Mouse (Mus musculus): ENCODE results near the gene Paqr6. TPM values are rescaled to one million over a fixed set of nuclear protein-coding genes. Genes with fewer than 3 reads are reported as not detected.

Gene Paqr6
- polyA plus RNA-seq, 2 experiments, result 4.1 to 8.7 TPM

DNA sequence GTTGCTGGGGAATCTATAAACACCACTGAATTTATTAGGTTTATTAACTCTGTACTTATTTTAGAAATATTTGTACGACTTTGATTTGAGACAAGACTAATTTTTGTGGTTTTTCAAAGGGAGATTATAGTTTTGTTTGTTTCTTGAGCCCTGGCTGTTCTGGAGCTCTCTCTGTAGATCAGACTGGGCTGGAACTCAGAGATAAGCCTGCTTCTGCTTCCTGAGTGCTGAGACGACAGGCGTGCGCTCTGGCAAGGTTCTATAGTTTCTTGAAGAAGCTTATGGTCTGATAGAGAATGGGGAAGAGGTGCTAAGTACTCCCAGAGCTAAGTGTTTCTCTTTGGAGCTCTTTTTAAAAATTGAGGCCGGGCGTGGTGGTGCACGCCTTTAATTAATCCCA lies 26.1 kb upstream of the Paqr6 start:
- peak overlapping the region; percentile 94 for H3K4me2 ChIP-seq (ENCODE audit: low read depth)
- H3K4me3 ChIP-seq (ENCODE audit: insufficient read depth in 1 of 2, low read depth in 2 of 2, low read length in 2 of 2), result peak overlapping the region; percentile 31 to 78; a peak in 3 of 4 replicates

DNA sequence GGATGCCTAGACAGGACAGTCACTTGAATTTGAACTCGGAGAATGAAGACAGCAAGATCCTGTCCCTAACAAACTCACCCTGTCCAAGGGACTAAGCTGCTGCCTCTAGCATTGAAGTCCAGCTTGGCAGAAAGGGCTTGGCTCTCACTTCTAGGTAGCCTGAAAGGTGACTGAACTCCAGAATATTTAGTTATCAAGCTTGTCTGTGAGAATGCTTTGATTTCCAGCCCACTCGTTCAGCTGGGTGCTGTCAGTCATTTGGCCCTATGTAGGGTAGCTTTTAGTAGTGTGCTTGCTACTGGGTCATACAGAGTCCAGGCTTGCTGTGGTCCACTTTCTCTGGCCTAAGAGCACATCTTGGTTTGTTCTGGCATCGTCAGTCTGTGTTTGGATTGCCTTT lies 25.4 kb upstream of the Paqr6 start:
- H3K4me3 ChIP-seq (ENCODE audit: insufficient read depth in 1 of 2, low read depth in 2 of 2, low read length in 2 of 2), result peak overlapping the region; percentile 14 to 78

More for the DNA sequence above, 26.1 kb upstream of the Paqr6 start:
- Histone ChIP-seq H3K36me3 (replicated peaks; ENCODE audit: control insufficient read depth, insufficient read depth, low read depth) (peaks cover 17% of the 10 kb centered on the region), H3K27ac (peak overlapping the region; percentile 97), H3K9me3 (ENCODE audit: control insufficient read depth, low read length) (no peaks in the 10 kb centered on the region), H3K4me1 (replicated peaks; ENCODE audit: control insufficient read depth in 2 of 2, insufficient read depth in 2 of 2, low read length in 1 of 2) (peaks cover 41 to 48% of the 10 kb centered on the region in 2 experiments), H3K9ac (replicated peaks) (peak overlapping the region; percentile 66), H3K27me3 (ENCODE audit: control insufficient read depth, insufficient read depth, low read length) (no peaks in the 10 kb centered on the region)
- ATAC-seq (ENCODE audit: insufficient read depth) (peak; percentile 29; the same call in 1 of the 2 replicates), DNase-seq (ENCODE audit: low read depth in 3 of 3, low spot score in 3 of 3) (peak; percentile 71 to 77 (median 75))
- WGBS (ENCODE audit: insufficient replicate concordance), result 13% methylated on average over 7 of the region's 7 CpGs
- peak; percentile 61 for TF ChIP-seq EP300 (IDR thresholded peaks at IDR 0.05; ENCODE audit: low read depth)
- no peak for TF ChIP-seq CTCF (IDR thresholded peaks at IDR 0.05; ENCODE audit: low read depth)

GRCm38 (mm10) chr3:88350732-88351131 lies 13.7 kb upstream of the Paqr6 start:
- H3K36me3 ChIP-seq (replicated peaks; ENCODE audit: control insufficient read depth, insufficient read depth, low read depth), result peaks cover 99% of the 10 kb centered on the region
- H3K27me3 ChIP-seq (ENCODE audit: control insufficient read depth, insufficient read depth, low read length), result no peaks in the 10 kb centered on the region
- H3K9ac ChIP-seq (replicated peaks), result no peak overlapping the region
- H3K9me3 ChIP-seq (ENCODE audit: control insufficient read depth, low read length), result no peaks in the 10 kb centered on the region
- H3K27ac ChIP-seq, result no peak overlapping the region
- no peak overlapping the region for H3K4me2 ChIP-seq (ENCODE audit: low read depth)
- TF ChIP-seq CTCF (IDR thresholded peaks at IDR 0.05; ENCODE audit: low read depth) (no peak), EP300 (IDR thresholded peaks at IDR 0.05; ENCODE audit: low read depth) (no peak)
- H3K4me3 ChIP-seq (ENCODE audit: insufficient read depth in 1 of 2, low read depth in 2 of 2, low read length in 2 of 2), result no peak overlapping the region
- DNase-seq (ENCODE audit: low read depth in 3 of 3, low spot score in 3 of 3) (no peak), ATAC-seq (ENCODE audit: insufficient read depth) (no peak)
- no peaks in the 10 kb centered on the region for H3K4me1 ChIP-seq (replicated peaks; ENCODE audit: control insufficient read depth in 2 of 2, insufficient read depth in 2 of 2, low read length in 1 of 2)
- WGBS (ENCODE audit: insufficient replicate concordance), result 86% methylated on average over 13 of the region's 13 CpGs

More for the DNA sequence above, 25.4 kb upstream of the Paqr6 start:
- Histone ChIP-seq H3K9me3 (ENCODE audit: control insufficient read depth, low read length) (no peaks in the 10 kb centered on the region), H3K4me1 (replicated peaks; ENCODE audit: control insufficient read depth in 2 of 2, insufficient read depth in 2 of 2, low read length in 1 of 2) (peaks cover 39 to 48% of the 10 kb centered on the region in 2 experiments), H3K27ac (peak overlapping the region; percentile 97), H3K27me3 (ENCODE audit: control insufficient read depth, insufficient read depth, low read length) (no peaks in the 10 kb centered on the region), H3K4me2 (ENCODE audit: low read depth) (peak overlapping the region; percentile 94), H3K9ac (replicated peaks) (peak overlapping the region; percentile 66), H3K36me3 (replicated peaks; ENCODE audit: control insufficient read depth, insufficient read depth, low read depth) (peaks cover 24% of the 10 kb centered on the region)
- WGBS (ENCODE audit: insufficient replicate concordance), result 43% methylated on average over 3 of the region's 3 CpGs
- TF ChIP-seq CTCF (IDR thresholded peaks at IDR 0.05; ENCODE audit: low read depth) (no peak), EP300 (IDR thresholded peaks at IDR 0.05; ENCODE audit: low read depth) (no peak)
- DNase-seq (ENCODE audit: low read depth in 3 of 3, low spot score in 3 of 3) (no peak), ATAC-seq (ENCODE audit: insufficient read depth) (no peak)

DNA sequence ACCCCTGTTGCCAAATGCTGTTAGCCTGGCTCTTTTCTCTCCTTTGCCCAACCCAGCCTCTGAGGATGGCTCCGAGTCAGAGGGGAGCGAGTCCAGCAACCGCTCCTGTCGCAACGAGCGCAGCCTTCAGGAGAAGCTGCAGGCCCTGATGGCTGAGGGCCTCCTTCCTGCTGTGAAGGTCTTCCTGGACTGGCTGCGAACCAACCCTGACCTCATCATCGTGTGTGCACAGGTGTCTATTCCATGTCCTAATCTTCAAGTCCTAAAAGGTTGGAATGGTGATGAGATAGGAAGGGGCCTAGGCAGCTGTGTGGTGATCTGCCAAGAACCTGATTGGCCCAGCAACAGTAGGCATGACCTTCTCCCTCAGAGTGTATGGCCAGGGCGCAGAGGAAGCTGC lies 11.5 kb upstream of the Paqr6 start:
- H3K9ac ChIP-seq (replicated peaks), result no peak overlapping the region
- no peak overlapping the region for H3K4me2 ChIP-seq (ENCODE audit: low read depth)
- TF ChIP-seq CTCF (IDR thresholded peaks at IDR 0.05; ENCODE audit: low read depth) (no peak), EP300 (IDR thresholded peaks at IDR 0.05; ENCODE audit: low read depth) (no peak)
- WGBS (ENCODE audit: insufficient replicate concordance), result 89% methylated on average over 9 of the region's 9 CpGs
- no peaks in the 10 kb centered on the region for H3K27me3 ChIP-seq (ENCODE audit: control insufficient read depth, insufficient read depth, low read length)
- no peak overlapping the region for H3K4me3 ChIP-seq (ENCODE audit: insufficient read depth in 1 of 2, low read depth in 2 of 2, low read length in 2 of 2)
- no peak overlapping the region for H3K27ac ChIP-seq
- no peaks in the 10 kb centered on the region for H3K4me1 ChIP-seq (replicated peaks; ENCODE audit: control insufficient read depth in 2 of 2, insufficient read depth in 2 of 2, low read length in 1 of 2)
- ATAC-seq (ENCODE audit: insufficient read depth), result no peak
- H3K9me3 ChIP-seq (ENCODE audit: control insufficient read depth, low read length), result no peaks in the 10 kb centered on the region
- DNase-seq (ENCODE audit: low read depth in 3 of 3, low spot score in 3 of 3), result no peak
- peaks cover 96% of the 10 kb centered on the region for H3K36me3 ChIP-seq (replicated peaks; ENCODE audit: control insufficient read depth, insufficient read depth, low read depth)

DNA sequence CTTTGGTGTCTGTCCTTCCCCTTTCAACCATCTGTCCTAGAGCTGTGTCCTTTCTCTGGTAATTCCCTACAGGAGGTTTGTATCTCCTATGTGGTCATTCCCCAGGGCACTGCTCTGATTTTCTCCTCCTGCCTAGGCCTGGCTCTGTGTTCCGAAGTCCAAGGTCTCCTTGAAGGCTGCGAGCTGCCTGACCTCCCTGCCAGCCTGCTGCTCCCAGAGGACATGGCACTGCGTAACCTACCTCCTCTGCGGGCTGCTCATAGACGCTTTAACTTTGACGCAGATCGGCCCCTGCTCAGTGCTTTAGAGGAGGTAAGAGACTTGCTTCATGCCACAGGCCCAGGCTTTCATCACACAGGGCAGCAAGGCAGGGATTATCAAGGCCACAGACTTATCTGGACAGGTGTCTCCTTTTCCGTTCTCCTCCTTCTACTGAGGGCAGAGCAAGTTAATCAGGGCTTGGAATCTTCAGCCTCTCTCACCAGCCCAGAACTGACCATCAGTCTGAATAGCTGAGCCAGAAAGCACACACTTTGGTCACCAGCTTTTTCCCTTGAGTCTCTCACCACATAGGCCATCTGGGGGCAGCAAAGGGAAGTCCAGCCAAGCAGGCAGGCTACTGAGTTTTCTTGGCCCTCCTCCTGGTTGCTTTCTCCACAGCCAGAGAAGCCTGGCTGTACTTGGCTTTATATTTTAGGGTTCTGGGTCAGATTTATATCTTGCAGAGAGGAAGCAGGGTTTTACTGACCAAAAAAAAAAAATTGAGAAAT lies 9.8 kb upstream of the Paqr6 start:
- no peak overlapping the region for H3K27ac ChIP-seq
- no peak for DNase-seq (ENCODE audit: low read depth in 3 of 3, low spot score in 3 of 3)

More for the DNA sequence above, 9.8 kb upstream of the Paqr6 start:
- H3K4me2 ChIP-seq (ENCODE audit: low read depth), result no peak overlapping the region
- H3K9ac ChIP-seq (replicated peaks), result no peak overlapping the region
- no peak overlapping the region for H3K4me3 ChIP-seq (ENCODE audit: insufficient read depth in 1 of 2, low read depth in 2 of 2, low read length in 2 of 2)
- H3K4me1 ChIP-seq (replicated peaks; ENCODE audit: control insufficient read depth in 2 of 2, insufficient read depth in 2 of 2, low read length in 1 of 2), result no peaks in the 10 kb centered on the region
- 91% methylated on average over 8 of the region's 8 CpGs for WGBS (ENCODE audit: insufficient replicate concordance)
- H3K27me3 ChIP-seq (ENCODE audit: control insufficient read depth, insufficient read depth, low read length), result no peaks in the 10 kb centered on the region
- H3K9me3 ChIP-seq (ENCODE audit: control insufficient read depth, low read length), result no peaks in the 10 kb centered on the region
- H3K36me3 ChIP-seq (replicated peaks; ENCODE audit: control insufficient read depth, insufficient read depth, low read depth), result peaks cover 97% of the 10 kb centered on the region
- ATAC-seq (ENCODE audit: insufficient read depth), result no peak
- TF ChIP-seq CTCF (IDR thresholded peaks at IDR 0.05; ENCODE audit: low read depth) (peak; percentile 40), EP300 (IDR thresholded peaks at IDR 0.05; ENCODE audit: low read depth) (no peak)
